ENCODE assay signal across 9 mouse cellular contexts in genomic region chr11:11499944-11500343, GRCm38 (mm10). TPM values are rescaled to one million over a fixed set of nuclear protein-coding genes. Genes with fewer than 3 reads are reported as not detected.
DNase-seq lines count a peak whose midpoint lies in the region; ATAC-seq and TF ChIP-seq lines count a peak whose summit lies in the region.
"Had no signal": no experiment of that assay in that cellular context is flagged by ENCODE, and none has a peak within 500 bp of the region (broad histone marks: within the 10 kb centered on the region; RNA-seq: fewer than 3 reads in every experiment).

No protein-coding gene starts in this region.

- intact Hi-C loops in left cerebral cortex, adult 2 months (cut with DNase I): loop anchor here (2.0 kb wide), 1 partner anchor 289 kb away; no protein-coding TSS in a partner anchor

- H3K4me1 ChIP-seq in E14TG2a.4 (replicated peaks; ENCODE audit: low read depth, low read length): no peaks in the 10 kb centered on the region
- peaks cover 0 to 2% of the 10 kb centered on the region in 2 experiments; a peak in 1 of 4 replicates for H3K4me1 ChIP-seq in liver, embryonic 14.5 days (replicated peaks; ENCODE audit: control insufficient read depth in 2 of 2, insufficient read depth in 2 of 2, low read length in 1 of 2)
- H3K4me1 ChIP-seq: liver, embryonic 15.5 days; stomach, embryonic 15.5 days had no signal

- 20% methylated on average over 10 of the region's 10 CpGs for WGBS in liver, embryonic 14.5 days (ENCODE audit: insufficient replicate concordance)

- peak; percentile 72 for ATAC-seq in granulocyte monocyte progenitor cell, adult 5-6 weeks (replicated peaks; ENCODE audit: poor library complexity, severe bottlenecking)
- ATAC-seq in liver, embryonic 14.5 days (ENCODE audit: insufficient read depth): no peak

- H3K9me3 ChIP-seq in E14TG2a.4 (ENCODE audit: low read length): no peaks in the 10 kb centered on the region
- H3K9me3 ChIP-seq in liver, embryonic 14.5 days (ENCODE audit: control insufficient read depth, low read length): no peaks in the 10 kb centered on the region
- H3K9me3 ChIP-seq: liver, embryonic 15.5 days; stomach, embryonic 15.5 days had no signal

- no peaks in the 10 kb centered on the region for H3K27me3 ChIP-seq in E14TG2a.4 (ENCODE audit: insufficient read depth, low read length)
- H3K27me3 ChIP-seq in liver, embryonic 14.5 days (ENCODE audit: control insufficient read depth, insufficient read depth, low read length): no peaks in the 10 kb centered on the region
- H3K27me3 ChIP-seq: liver, embryonic 15.5 days; stomach, embryonic 15.5 days had no signal

- no peaks in the 10 kb centered on the region for H3K36me3 ChIP-seq in E14TG2a.4 (ENCODE audit: insufficient read depth, low read length)
- no peaks in the 10 kb centered on the region for H3K36me3 ChIP-seq in liver, embryonic 14.5 days (replicated peaks; ENCODE audit: control insufficient read depth, insufficient read depth, low read depth)
- H3K36me3 ChIP-seq: liver, embryonic 15.5 days; stomach, embryonic 15.5 days had no signal

- peak in 1 of 2 experiments; percentile 14 for DNase-seq in left cerebral cortex, adult 2 months (ENCODE audit: extremely low spot score in 1 of 2, low spot score in 2 of 2)
- DNase-seq in left cerebral cortex, adult 8-10 months (ENCODE audit: low spot score in 2 of 2): no peak
- peak; percentile 71 for DNase-seq in T-cell, adult 2 months (ENCODE audit: low spot score)
- peak; percentile 35 to 54 (median 40) for DNase-seq in liver, embryonic 14.5 days (ENCODE audit: low read depth in 3 of 3, low spot score in 3 of 3)
- peak; percentile 76 for DNase-seq in thymus, postnatal 4 days

- no peak overlapping the region for H3K27ac ChIP-seq in left cerebral cortex, adult 2 months
- no peak overlapping the region for H3K27ac ChIP-seq in liver, embryonic 14.5 days
- H3K27ac ChIP-seq: liver, embryonic 15.5 days; stomach, embryonic 15.5 days had no signal

- no peak overlapping the region for H3K4me3 ChIP-seq in left cerebral cortex, adult 2 months
- H3K4me3 ChIP-seq in E14TG2a.4 (replicated peaks; ENCODE audit: low read length): no peak overlapping the region
- no peak overlapping the region for H3K4me3 ChIP-seq in liver, embryonic 14.5 days (ENCODE audit: insufficient read depth in 1 of 2, low read depth in 2 of 2, low read length in 2 of 2)
- H3K4me3 ChIP-seq: liver, embryonic 15.5 days; stomach, embryonic 15.5 days had no signal

- no peak overlapping the region for H3K9ac ChIP-seq in liver, embryonic 14.5 days (replicated peaks)
- H3K9ac ChIP-seq: liver, embryonic 15.5 days; stomach, embryonic 15.5 days had no signal

- H3K4me2 ChIP-seq in liver, embryonic 14.5 days (ENCODE audit: low read depth): no peak overlapping the region
- H3K4me2 ChIP-seq: liver, embryonic 15.5 days; stomach, embryonic 15.5 days had no signal

- peak; percentile 72 for TF ChIP-seq CTCF in left cerebral cortex, adult 2 months (IDR thresholded peaks at IDR 0.05)
- TF ChIP-seq CTCF in E14TG2a.4 (conservative IDR thresholded peaks at IDR 0.05; ENCODE audit: low read length): peak; percentile 60
- TF ChIP-seq CTCF in liver, embryonic 14.5 days (IDR thresholded peaks at IDR 0.05; ENCODE audit: low read depth): peak; percentile 68

- no peak for TF ChIP-seq EP300 in liver, embryonic 14.5 days (IDR thresholded peaks at IDR 0.05; ENCODE audit: low read depth)

RNA-seq across cellular contexts. Expression of gene Zpbp, which starts 37.7 kb away (rescaled TPM):
- total RNA-seq in left cerebral cortex, adult 2 months (2021): 1 to 10 TPM; 1.1 to 1.2 TPM
- total RNA-seq in left cerebral cortex, adult 8-10 months (2022): 1 to 10 TPM; 1.1 to 1.5 (median 1.5) TPM
- 1.6 and 2.4 TPM in 2 replicates for total RNA-seq in granulocyte monocyte progenitor cell, adult 5-6 weeks (2014; fragmentation: Nextera tagmentation)
- total RNA-seq in granulocyte monocyte progenitor cell, adult 5-6 weeks (2017): 0.82 and 1.7 TPM in 2 replicates
- 0.04 and 0.06 TPM in 2 replicates for polyA plus RNA-seq in liver, embryonic 14.5 days (2012; rRNA removed)
- 0.13 and 0.22 TPM in 2 replicates for polyA plus RNA-seq in liver, embryonic 14.5 days (2014; fragmentation: Nextera tagmentation; extraction: Ambion mirVana)

RNA-seq across cellular contexts. Expression of gene Spata48, which starts 38.0 kb away (rescaled TPM):
- total RNA-seq in left cerebral cortex, adult 2 months (2021): 1 to 10 TPM in 1 of 2 experiments, not detected in 1; 1.7 TPM
- total RNA-seq in left cerebral cortex, adult 8-10 months (2022): under 1 TPM; 0.62 to 0.91 (median 0.80) TPM
- total RNA-seq in granulocyte monocyte progenitor cell, adult 5-6 weeks (2014; fragmentation: Nextera tagmentation): 1.1 TPM in 1 of 2 replicates, not detected in the other
- total RNA-seq in granulocyte monocyte progenitor cell, adult 5-6 weeks (2017): 0.52 TPM in 1 of 2 replicates, not detected in the other
- 0.20 and 2.1 TPM in 2 replicates for polyA plus RNA-seq in liver, embryonic 14.5 days (2012; rRNA removed)
- 0.41 TPM in 1 of 2 replicates, not detected in the other for polyA plus RNA-seq in liver, embryonic 14.5 days (2014; fragmentation: Nextera tagmentation; extraction: Ambion mirVana)

Comparison
In these comparisons a context has a peak if more than half of its experiments do, and no peak if none do; other contexts are left out.
1. DNase-seq: peak in T-cell, adult 2 months (single experiment), liver, embryonic 14.5 days (3 of 3) and thymus, postnatal 4 days (single experiment); none in left cerebral cortex, adult 8-10 months (0 of 2).
2. Peak in every context shown above with its lines, with median percentiles within 50 percentile points of each other: CTCF ChIP-seq.